Mouse (Mus musculus) skeletal muscle tissue, adult 2 months (tissue): Measurements from ENCODE around the gene Abi3bp.

Experiments used
- DNase-seq: peaks from one replicate; pipeline ENCODE4 v3.0.0-alpha.2; 2012; ENCODE audit warnings: low read depth, low spot score

The Abi3bp gene

GRCm38 (mm10) chr16:56681010-56681645 is 203.4 kb downstream of the Abi3bp start:
- no peak for DNase-seq

- no peak for DNase-seq
These were observed 209.1 kb downstream of the Abi3bp start for GRCm38 (mm10) chr16:56686747-56687146.

GRCm38 (mm10) chr16:56690715-56691114 is 213.0 kb downstream of the Abi3bp start:
- DNase-seq = peak; percentile 10

- no peak for DNase-seq
These were observed 218.8 kb downstream of the Abi3bp start for GRCm38 (mm10) chr16:56696448-56696847.

DNA sequence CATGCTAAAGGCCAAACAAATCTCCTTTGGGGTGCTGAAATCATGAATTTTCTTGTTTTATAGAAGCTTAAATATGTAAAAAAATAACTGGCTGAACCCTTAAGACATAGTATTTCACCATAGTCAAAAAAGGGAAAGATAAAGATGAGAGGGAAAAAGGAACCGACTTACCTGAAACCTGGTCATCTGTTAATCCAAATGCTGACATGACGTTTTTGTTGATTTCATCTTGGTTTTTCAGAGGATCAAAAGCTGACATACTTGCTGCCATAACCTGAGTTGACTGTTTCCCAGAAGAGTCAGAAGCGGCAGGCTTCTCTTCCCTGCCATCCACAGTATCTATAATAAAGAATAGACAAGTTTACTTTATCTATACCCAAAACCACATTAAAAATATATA is 223.2 kb downstream of the Abi3bp start:
- no peak for DNase-seq

- no peak for DNase-seq
These were observed 228.1 kb downstream of the Abi3bp start for GRCm38 (mm10) chr16:56705731-56706130.

- no peak for DNase-seq
These were observed 232.4 kb downstream of the Abi3bp start for GRCm38 (mm10) chr16:56710071-56710470.

- no peak for DNase-seq
These were observed 237.9 kb downstream of the Abi3bp start for GRCm38 (mm10) chr16:56715608-56716007.

DNA sequence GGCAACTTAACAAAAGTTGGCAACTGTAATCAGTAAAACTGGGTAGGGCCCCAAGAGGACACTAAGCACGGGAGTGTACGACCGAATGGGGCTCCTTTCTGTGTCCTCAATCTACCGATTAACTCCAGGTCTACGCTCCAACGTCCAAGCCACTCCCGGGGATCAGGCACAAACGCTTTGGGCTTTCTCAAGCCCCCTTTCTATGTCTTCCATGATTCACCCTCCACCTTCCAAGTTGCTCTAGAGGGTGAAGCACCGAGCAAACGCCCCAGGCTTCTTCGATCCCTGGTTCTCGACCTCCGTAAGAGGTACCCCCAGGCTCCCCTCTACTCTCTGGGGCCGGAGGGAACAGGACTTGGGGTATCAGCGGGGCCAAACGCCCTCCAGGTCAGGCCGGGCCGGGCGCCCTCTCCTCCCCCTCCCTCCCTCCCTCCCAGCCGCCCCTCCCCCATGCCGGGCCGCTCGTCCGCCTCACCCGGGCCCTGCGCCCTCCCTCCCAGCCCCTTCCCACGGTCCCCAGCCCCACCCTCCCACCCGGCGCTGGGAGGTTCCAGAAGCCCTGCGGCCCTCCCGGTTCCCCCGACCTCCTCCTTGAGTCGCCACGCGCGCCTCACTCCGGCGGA is 239.0 kb downstream of the Abi3bp start:
- peak; percentile 16 for DNase-seq

DNA sequence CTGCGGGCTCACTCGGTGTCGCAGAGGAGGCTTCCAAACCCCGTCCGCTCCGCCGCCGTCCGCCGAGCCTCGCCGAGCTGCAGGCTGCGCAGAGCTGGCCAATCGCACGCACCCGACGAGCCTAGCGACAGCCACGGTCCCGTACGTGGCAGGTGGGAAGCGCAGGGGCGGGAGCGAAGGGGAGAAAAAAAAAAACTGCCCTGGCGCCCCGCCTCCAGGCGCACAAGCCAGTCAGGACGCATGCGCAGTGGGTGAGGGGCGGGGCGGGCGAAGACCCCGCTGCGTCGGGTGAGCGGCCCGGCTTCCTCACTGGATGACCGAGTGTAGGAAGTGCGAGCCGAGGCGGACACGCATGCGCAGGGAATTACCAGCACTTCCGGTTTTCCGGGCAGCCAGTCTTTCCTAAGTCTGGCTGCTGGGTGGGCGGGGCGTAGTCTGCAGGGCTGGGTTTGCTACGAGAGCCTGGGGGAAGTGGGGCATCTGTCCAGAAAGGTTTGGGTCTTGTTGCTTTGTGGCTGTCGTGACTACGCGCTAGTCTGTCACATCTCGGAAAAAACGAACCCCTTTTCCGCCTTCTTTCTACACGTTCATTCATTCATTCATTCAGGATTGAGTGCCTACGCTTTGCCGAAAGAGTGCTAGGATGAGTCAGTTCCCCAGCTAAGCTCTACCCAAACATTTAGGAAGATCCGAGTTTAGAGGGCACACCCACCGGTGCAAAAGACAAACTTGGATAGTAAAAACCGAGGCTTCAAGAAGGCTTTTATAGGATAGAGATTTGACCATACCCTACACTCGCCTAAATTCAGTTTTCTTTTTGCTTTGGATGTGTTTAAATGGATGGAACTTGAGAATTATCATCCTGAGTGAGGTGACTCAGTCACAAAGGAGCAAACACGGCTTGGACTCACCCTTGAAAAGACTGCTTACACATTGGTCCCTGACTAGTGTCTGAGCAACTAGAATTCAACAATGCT is 239.8 kb downstream of the Abi3bp start, which contains the start of gene Tfg:
TSS of gene Tfg (minus strand) at position 227 of the 977 bp plus-strand sequence.
- DNase-seq = peak; percentile 99

DNA sequence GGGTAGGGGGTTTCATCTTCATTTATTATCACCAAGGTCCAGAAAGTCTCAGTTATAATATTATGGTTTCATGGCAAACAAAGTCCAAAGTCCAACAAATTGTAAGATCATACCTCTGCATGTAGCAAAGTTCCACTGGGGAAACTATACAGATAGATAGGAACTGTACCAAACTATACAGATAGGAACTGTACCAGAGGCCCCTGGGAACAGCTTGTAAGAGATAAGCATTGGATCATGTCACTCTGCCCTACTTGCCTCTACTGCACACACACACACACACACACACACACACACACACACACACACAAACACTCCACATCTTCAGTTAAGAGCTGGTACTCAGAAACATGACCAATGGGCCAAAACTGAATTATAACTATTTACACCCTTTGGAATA is 241.4 kb downstream of the Abi3bp start:
- DNase-seq = no peak

DNA sequence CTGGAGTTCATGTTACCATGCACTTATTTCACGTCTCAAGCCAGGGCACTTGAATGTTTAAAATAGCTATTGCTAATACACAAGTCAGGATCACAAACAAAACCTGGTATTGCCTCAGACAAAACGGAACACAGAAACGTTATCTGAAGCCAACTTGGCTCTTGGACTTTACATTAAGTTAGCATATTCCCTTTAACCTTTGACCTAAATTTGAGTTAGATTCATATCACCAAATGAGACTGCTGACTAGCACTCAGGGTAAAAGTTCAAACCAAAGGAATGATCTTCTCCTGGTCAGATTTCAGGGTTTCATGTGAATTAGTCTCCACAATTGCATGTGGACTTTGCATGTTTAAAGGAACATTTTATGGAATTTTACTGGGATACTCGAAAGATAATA is 244.7 kb downstream of the Abi3bp start:
- no peak for DNase-seq

DNA sequence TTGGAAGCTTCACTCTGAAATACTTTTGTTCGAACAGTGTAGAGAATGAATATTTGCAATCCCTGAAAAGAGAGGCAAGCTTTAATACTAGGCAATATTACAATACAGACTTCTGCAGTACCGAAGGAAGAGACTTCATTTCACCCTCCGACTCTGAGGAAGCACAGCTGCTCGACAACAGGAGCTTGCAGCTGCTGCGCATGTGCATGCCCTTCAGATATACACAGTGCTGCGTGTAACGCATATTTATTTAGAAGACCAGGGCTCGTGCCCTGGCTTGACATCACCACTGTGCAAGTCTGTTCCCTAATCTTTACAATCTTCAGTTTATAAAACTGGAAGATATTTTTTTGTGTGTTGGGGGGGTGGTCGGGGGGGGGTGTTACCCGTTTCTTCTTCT is 247.2 kb downstream of the Abi3bp start:
- no peak for DNase-seq

- no peak for DNase-seq
These were observed 251.4 kb downstream of the Abi3bp start for GRCm38 (mm10) chr16:56729060-56729459.
